Mouse (Mus musculus): Measurements from ENCODE around the gene Glis2. TPM values are rescaled to one million over a fixed set of nuclear protein-coding genes. Genes with fewer than 3 reads are reported as not detected.

Gene Glis2
- 10.6 TPM for polyA plus RNA-seq (2014; fragmentation: Illumina TruSeq; extraction: RNeasy Lipid Tissue Mini Kit (QIAGEN cat#74804); ENCODE audit: low read depth, low replicate concordance)

GRCm38 (mm10) chr16:4593971-4594813, at the start of gene Glis2:
Gene Glis2, plus strand, starts transcription at chr16:4594713.

DNA sequence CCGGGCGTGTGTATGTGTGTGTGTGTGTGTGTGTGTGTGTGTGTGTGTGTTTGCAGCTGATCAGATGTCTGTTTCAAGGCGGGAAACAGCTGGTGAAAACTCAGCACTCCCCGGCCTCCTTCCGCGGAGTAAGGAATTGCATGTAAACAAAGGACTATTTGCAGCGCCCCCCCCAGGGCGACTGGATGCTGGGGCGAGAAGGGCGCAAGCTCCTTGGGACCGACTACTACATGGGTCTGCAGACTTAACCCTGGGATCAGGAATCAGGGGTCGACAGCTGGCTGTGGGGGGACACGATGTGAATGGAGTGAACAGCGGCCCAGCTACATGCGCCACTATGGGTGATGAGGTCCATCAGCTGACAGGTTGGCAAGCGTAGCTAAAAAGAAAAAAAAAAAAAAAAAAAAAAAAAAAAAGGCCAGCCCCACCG, 34.8 kb upstream of the Glis2 start, which contains the start of gene Tfap4:
Gene Tfap4, minus strand, starts transcription at position 140 of the 430 bp plus-strand sequence.

GRCm38 (mm10) chr16:4624481-4625110, 30.1 kb downstream of the Glis2 start, which contains the start of gene Pam16:
Gene Pam16, minus strand, starts transcription at chr16:4624988.

GRCm38 (mm10) chr16:4639831-4640237, 45.3 kb downstream of the Glis2 start, which contains the start of the genes Vasn and Dnaja3:
Gene Vasn, plus strand, starts transcription at chr16:4639941.
Gene Dnaja3, plus strand, starts transcription at chr16:4639989.

Other genes with a start within 250 kb of the Glis2 start
- 12.4 TPM for gene Adcy9, start 174.2 kb upstream of the Glis2 start, polyA plus RNA-seq (2014; fragmentation: Illumina TruSeq; extraction: RNeasy Lipid Tissue Mini Kit (QIAGEN cat#74804); ENCODE audit: low read depth, low replicate concordance)
- 725 TPM for gene Srl, start 52.9 kb upstream of the Glis2 start, polyA plus RNA-seq (2014; fragmentation: Illumina TruSeq; extraction: RNeasy Lipid Tissue Mini Kit (QIAGEN cat#74804); ENCODE audit: low read depth, low replicate concordance)
- 1.9 TPM for gene Tfap4, start 34.9 kb upstream of the Glis2 start, polyA plus RNA-seq (2014; fragmentation: Illumina TruSeq; extraction: RNeasy Lipid Tissue Mini Kit (QIAGEN cat#74804); ENCODE audit: low read depth, low replicate concordance)
- gene Pam16, start 30.3 kb downstream of the Glis2 start, polyA plus RNA-seq (2014; fragmentation: Illumina TruSeq; extraction: RNeasy Lipid Tissue Mini Kit (QIAGEN cat#74804); ENCODE audit: low read depth, low replicate concordance) = 112 TPM
- 12.0 TPM for gene Vasn, start 45.2 kb downstream of the Glis2 start, polyA plus RNA-seq (2014; fragmentation: Illumina TruSeq; extraction: RNeasy Lipid Tissue Mini Kit (QIAGEN cat#74804); ENCODE audit: low read depth, low replicate concordance)
- gene Dnaja3, start 45.3 kb downstream of the Glis2 start, polyA plus RNA-seq (2014; fragmentation: Illumina TruSeq; extraction: RNeasy Lipid Tissue Mini Kit (QIAGEN cat#74804); ENCODE audit: low read depth, low replicate concordance) = 130 TPM
- 7.1 TPM for gene Coro7, start 85.1 kb downstream of the Glis2 start, polyA plus RNA-seq (2014; fragmentation: Illumina TruSeq; extraction: RNeasy Lipid Tissue Mini Kit (QIAGEN cat#74804); ENCODE audit: low read depth, low replicate concordance)
- 3.4 TPM for gene Nmral1, start 124.6 kb downstream of the Glis2 start, polyA plus RNA-seq (2014; fragmentation: Illumina TruSeq; extraction: RNeasy Lipid Tissue Mini Kit (QIAGEN cat#74804); ENCODE audit: low read depth, low replicate concordance)
- gene Hmox2, start 131.6 kb downstream of the Glis2 start, polyA plus RNA-seq (2014; fragmentation: Illumina TruSeq; extraction: RNeasy Lipid Tissue Mini Kit (QIAGEN cat#74804); ENCODE audit: low read depth, low replicate concordance) = 74.5 TPM
- gene Cdip1, start 195.6 kb downstream of the Glis2 start, polyA plus RNA-seq (2014; fragmentation: Illumina TruSeq; extraction: RNeasy Lipid Tissue Mini Kit (QIAGEN cat#74804); ENCODE audit: low read depth, low replicate concordance) = 65.9 TPM
- gene 4930562C15Rik, start 240.7 kb downstream of the Glis2 start, polyA plus RNA-seq (2014; fragmentation: Illumina TruSeq; extraction: RNeasy Lipid Tissue Mini Kit (QIAGEN cat#74804); ENCODE audit: low read depth, low replicate concordance) = not detected

All from heart, adult 10 weeks (tissue).